Mouse (Mus musculus) forebrain, embryonic 16.5 days (tissue): Measurements from ENCODE around the gene Hsd17b14. TPM values are rescaled to one million over a fixed set of nuclear protein-coding genes. Genes with fewer than 3 reads are reported as not detected.

Experiments used
- ATAC-seq: fragments of 200-750 bp; cut with Nextera tagmentation; 2 replicates; pipeline ENCODE4 v1.8.0; 2017; ENCODE audit warnings: mild to moderate bottlenecking, moderate library complexity
- H3K27ac ChIP-seq: fragments of 300-500 bp; sonication (generic); 2 replicates; pipeline ENCODE4 v1.5.1; 2014; ENCODE audit warnings: low read length, control low read depth
- H3K27me3 ChIP-seq: fragments of 300-500 bp; sonication (generic); replicated peaks from 2 replicates; pipeline ENCODE4 v1.6.1; 2014; ENCODE audit warnings: low read length; ENCODE audit not compliant: control insufficient read depth, insufficient read depth
- H3K36me3 ChIP-seq: fragments of 300-500 bp; sonication (generic); 2 replicates; pipeline ENCODE4 v1.6.1; 2014; ENCODE audit not compliant: control insufficient read depth, insufficient read depth
- H3K4me1 ChIP-seq: fragments of 300-500 bp; sonication (generic); replicated peaks from 2 replicates; pipeline ENCODE4 v1.6.1; 2014; ENCODE audit warnings: low read length; ENCODE audit not compliant: control insufficient read depth, insufficient read depth
- H3K4me2 ChIP-seq: fragments of 300-500 bp; sonication (generic); 2 replicates; pipeline ENCODE4 v1.6.1; 2014; ENCODE audit warnings: mild to moderate bottlenecking, low read length, control low read depth
- H3K4me3 ChIP-seq: fragments of 300-500 bp; sonication (generic); replicated peaks from 2 replicates; pipeline ENCODE4 v1.5.1; 2014; ENCODE audit warnings: mild to moderate bottlenecking, low read length, control low read depth
- H3K9ac ChIP-seq: fragments of 300-500 bp; sonication (generic); replicated peaks from 2 replicates; pipeline ENCODE4 v1.6.1; 2014; ENCODE audit warnings: low read depth, low read length, control low read depth
- H3K9me3 ChIP-seq: fragments of 300-500 bp; sonication (generic); 2 replicates; pipeline ENCODE4 v1.6.1; 2016; ENCODE audit warnings: low read length; ENCODE audit not compliant: control insufficient read depth
- WGBS: fragments of 180-500 bp; shearing (Covaris S2); extraction: QIAGEN DNeasy Blood & Tissue Kit; methylation state at CpG from one replicate; pipeline ENCODE4 v1.1.7; 2014; 5-methylcytosine and 5-hydroxymethylcytosine counted together
- polyA plus RNA-seq: library from polyadenylated mRNA; unstranded; fragments of >200 nt; fragmentation: Nextera tagmentation; extraction: Ambion mirVana; gene quantifications from 2 replicates; pipeline ENCODE4 v1.2.1, GENCODE M21; 2015

Gene Hsd17b14
- polyA plus RNA-seq, 1 experiment from 2014 or later: not detected

GRCm38 (mm10) chr7:45571966-45572365, 17.3 kb downstream of the Hsd17b14 start:
- peaks cover 25% of the 10 kb centered on the region for H3K4me1 ChIP-seq
- no peaks in the 10 kb centered on the region for H3K9me3 ChIP-seq
- ATAC-seq: no peak
- WGBS: 56% methylated on average over 1 of the region's 1 CpGs
- H3K4me3 ChIP-seq: no peak overlapping the region
- no peaks in the 10 kb centered on the region for H3K27me3 ChIP-seq
- H3K9ac ChIP-seq: no peak overlapping the region
- H3K4me2 ChIP-seq: no peak overlapping the region
- no peak overlapping the region for H3K27ac ChIP-seq
- peaks cover 5% of the 10 kb centered on the region; the same call in 1 of the 2 replicates for H3K36me3 ChIP-seq

GRCm38 (mm10) chr7:45573954-45574353, 19.3 kb downstream of the Hsd17b14 start:
- 81% methylated on average over 8 of the region's 8 CpGs for WGBS

GRCm38 (mm10) chr7:45574472-45575379, 20.0 kb downstream of the Hsd17b14 start:
- Histone ChIP-seq H3K9me3 (no peaks in the 10 kb centered on the region), H3K4me1 (peaks cover 15% of the 10 kb centered on the region), H3K27ac (no peak overlapping the region), H3K27me3 (no peaks in the 10 kb centered on the region), H3K9ac (no peak overlapping the region), H3K36me3 (peaks cover 5% of the 10 kb centered on the region; the same call in 1 of the 2 replicates), H3K4me3 (no peak overlapping the region), H3K4me2 (no peak overlapping the region)
- 90% methylated on average over 15 of the region's 15 CpGs for WGBS
- ATAC-seq: no peak

More at GRCm38 (mm10) chr7:45573954-45574353, 19.3 kb downstream of the Hsd17b14 start:
- Histone ChIP-seq H3K9ac (no peak overlapping the region), H3K9me3 (no peaks in the 10 kb centered on the region), H3K36me3 (peaks cover 5% of the 10 kb centered on the region; the same call in 1 of the 2 replicates), H3K27me3 (no peaks in the 10 kb centered on the region), H3K27ac (no peak overlapping the region), H3K4me2 (no peak overlapping the region), H3K4me1 (peaks cover 16% of the 10 kb centered on the region), H3K4me3 (no peak overlapping the region)
- no peak for ATAC-seq

GRCm38 (mm10) chr7:45585923-45586322, 31.2 kb downstream of the Hsd17b14 start:
- H3K4me3 ChIP-seq: no peak overlapping the region
- H3K27me3 ChIP-seq: no peaks in the 10 kb centered on the region

DNA sequence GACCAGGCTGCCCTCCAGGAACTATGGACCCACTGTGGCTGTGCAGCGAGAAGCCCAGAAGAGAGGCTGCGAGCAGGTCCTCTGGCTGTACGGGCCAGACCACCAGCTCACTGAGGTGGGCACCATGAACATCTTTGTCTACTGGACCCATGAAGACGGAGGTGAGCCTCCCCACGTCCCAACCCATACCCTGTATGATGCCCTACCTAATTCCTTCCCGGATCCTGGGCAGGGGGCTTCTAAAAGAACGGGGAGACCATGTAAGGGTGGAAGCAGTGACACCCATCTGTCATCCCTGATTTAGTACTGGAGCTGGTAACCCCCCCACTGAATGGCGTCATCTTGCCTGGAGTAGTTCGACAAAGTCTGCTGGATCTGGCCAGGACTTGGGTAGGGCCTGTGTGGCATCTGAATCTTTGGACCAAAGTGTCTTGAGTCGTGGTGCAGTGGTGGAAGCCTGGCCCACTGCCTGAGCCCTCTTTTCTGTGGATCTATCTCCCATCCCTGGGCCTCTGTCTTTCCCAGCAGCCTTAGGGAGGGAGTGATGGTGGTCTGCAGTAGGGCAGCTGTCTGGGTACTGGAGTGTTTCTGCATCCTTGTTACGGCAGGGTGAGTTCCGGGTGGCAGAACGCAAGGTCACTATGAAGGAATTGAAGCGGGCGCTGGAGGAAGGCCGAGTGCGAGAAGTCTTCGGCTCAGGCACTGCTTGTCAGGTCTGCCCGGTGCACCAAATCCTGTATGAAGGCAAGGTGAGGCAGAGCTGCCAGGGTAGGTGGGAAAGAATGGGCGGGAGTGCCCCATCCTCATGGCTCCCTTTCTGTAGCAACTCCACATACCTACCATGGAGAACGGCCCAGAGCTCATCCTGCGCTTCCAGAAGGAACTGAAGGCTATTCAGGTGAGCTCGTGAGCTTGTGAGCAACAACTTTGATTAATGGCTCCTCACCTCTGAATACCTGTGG, 33.2 kb downstream of the Hsd17b14 start:
- no peak overlapping the region for H3K4me3 ChIP-seq
- H3K4me1 ChIP-seq: peaks cover 9% of the 10 kb centered on the region
- no peak overlapping the region for H3K4me2 ChIP-seq
- ATAC-seq: no peak
- no peaks in the 10 kb centered on the region for H3K27me3 ChIP-seq
- no peaks in the 10 kb centered on the region for H3K9me3 ChIP-seq
- H3K9ac ChIP-seq: no peak overlapping the region
- no peak overlapping the region for H3K27ac ChIP-seq
- WGBS: 91% methylated on average over 23 of the region's 23 CpGs
- no peaks in the 10 kb centered on the region; the same call in 1 of the 2 replicates for H3K36me3 ChIP-seq

More at GRCm38 (mm10) chr7:45585923-45586322, 31.2 kb downstream of the Hsd17b14 start:
- Histone ChIP-seq H3K9ac (no peak overlapping the region), H3K4me2 (no peak overlapping the region), H3K4me1 (peaks cover 9% of the 10 kb centered on the region), H3K27ac (no peak overlapping the region), H3K9me3 (no peaks in the 10 kb centered on the region), H3K36me3 (no peaks in the 10 kb centered on the region; the same call in 1 of the 2 replicates)
- ATAC-seq: no peak
- WGBS: 88% methylated on average over 6 of the region's 6 CpGs

GRCm38 (mm10) chr7:45589173-45589572, 34.5 kb downstream of the Hsd17b14 start:
- no peaks in the 10 kb centered on the region; the same call in 1 of the 2 replicates for H3K36me3 ChIP-seq
- H3K4me2 ChIP-seq: peak overlapping the region; percentile 55
- H3K4me3 ChIP-seq: peak overlapping the region; percentile 38
- H3K4me1 ChIP-seq: peaks cover 9% of the 10 kb centered on the region
- H3K9ac ChIP-seq: peak overlapping the region; percentile 63
- H3K27ac ChIP-seq: peak overlapping the region; percentile 42
- H3K27me3 ChIP-seq: no peaks in the 10 kb centered on the region
- WGBS: 3% methylated on average over 19 of the region's 19 CpGs
- H3K9me3 ChIP-seq: no peaks in the 10 kb centered on the region
- ATAC-seq: peak; percentile 100

GRCm38 (mm10) chr7:45589898-45590297, 35.2 kb downstream of the Hsd17b14 start:
- H3K36me3 ChIP-seq: no peaks in the 10 kb centered on the region; the same call in 1 of the 2 replicates
- H3K9ac ChIP-seq: no peak overlapping the region
- 95% methylated on average over 5 of the region's 5 CpGs for WGBS
- peak overlapping the region; percentile 55 for H3K4me2 ChIP-seq
- no peak overlapping the region for H3K4me3 ChIP-seq
- no peak for ATAC-seq
- no peak overlapping the region for H3K27ac ChIP-seq
- H3K27me3 ChIP-seq: no peaks in the 10 kb centered on the region
- peaks cover 9% of the 10 kb centered on the region for H3K4me1 ChIP-seq
- no peaks in the 10 kb centered on the region for H3K9me3 ChIP-seq

- Histone ChIP-seq H3K9me3 (no peaks in the 10 kb centered on the region), H3K27me3 (no peaks in the 10 kb centered on the region), H3K27ac (no peak overlapping the region), H3K36me3 (no peaks in the 10 kb centered on the region; the same call in 1 of the 2 replicates), H3K4me1 (peaks cover 9% of the 10 kb centered on the region), H3K4me2 (no peak overlapping the region), H3K9ac (no peak overlapping the region), H3K4me3 (no peak overlapping the region)
- no peak for ATAC-seq
- WGBS: 64% methylated on average over 3 of the region's 3 CpGs
These were observed 36.2 kb downstream of the Hsd17b14 start for GRCm38 (mm10) chr7:45590874-45591273.

DNA sequence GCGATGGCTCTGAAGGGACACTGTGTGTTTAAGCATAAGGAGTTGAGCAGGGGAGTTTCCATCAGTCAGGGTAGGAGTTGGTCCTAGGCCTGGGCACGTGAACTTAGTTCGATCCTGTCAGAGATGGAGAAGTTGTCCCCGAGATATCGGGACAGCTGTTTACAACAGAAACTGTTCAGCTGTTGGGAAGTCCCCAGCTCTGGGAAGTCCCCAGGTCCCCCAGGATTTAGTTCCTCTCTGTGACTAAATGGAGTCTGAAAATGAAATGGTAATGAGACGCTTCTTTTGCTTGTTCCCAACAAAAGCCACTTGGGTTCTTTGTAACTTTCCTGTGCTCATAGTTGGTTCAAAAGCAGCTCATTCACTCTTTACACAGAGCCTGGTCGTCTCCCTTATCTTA, 37.2 kb downstream of the Hsd17b14 start:
- no peaks in the 10 kb centered on the region for H3K9me3 ChIP-seq
- WGBS: 80% methylated on average over 7 of the region's 7 CpGs
- H3K4me2 ChIP-seq: no peak overlapping the region

More for the DNA sequence above, 37.2 kb downstream of the Hsd17b14 start:
- no peak overlapping the region for H3K4me3 ChIP-seq
- no peak overlapping the region for H3K27ac ChIP-seq
- H3K9ac ChIP-seq: no peak overlapping the region
- no peak for ATAC-seq
- peaks cover 9% of the 10 kb centered on the region for H3K4me1 ChIP-seq
- no peaks in the 10 kb centered on the region for H3K36me3 ChIP-seq
- no peaks in the 10 kb centered on the region for H3K27me3 ChIP-seq
